Mouse (Mus musculus): ENCODE data around the gene Prkcd.

DNA sequence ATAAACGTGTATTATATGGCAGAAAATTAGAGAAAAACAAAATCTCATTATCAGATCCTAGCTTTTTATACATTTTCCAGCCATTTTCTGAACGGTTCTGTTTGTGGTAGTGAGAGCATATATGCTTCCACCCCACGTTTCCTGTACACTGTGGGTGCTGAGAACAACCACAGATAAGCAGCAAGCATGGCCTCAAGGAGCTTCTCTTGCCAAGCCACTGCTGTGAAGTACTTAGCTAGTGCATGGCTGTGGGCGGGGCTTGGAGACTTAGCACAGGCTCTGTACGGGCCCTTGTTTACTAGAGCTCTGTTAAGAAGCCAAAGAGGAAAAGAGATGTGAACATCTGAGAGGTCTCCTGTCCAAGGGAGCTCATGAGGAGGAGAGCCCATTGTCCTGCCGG is 48.9 kb upstream of the Prkcd start:
- TF ChIP-seq CTCF (IDR thresholded peaks at IDR 0.05; ENCODE audit: control insufficient read depth, insufficient read depth, low read length), result no peak
- TF ChIP-seq POLR2A (IDR thresholded peaks at IDR 0.05; ENCODE audit: borderline replicate concordance, control insufficient read depth, low read depth, low read length), result no peak

Data from bone marrow, adult 2 months (tissue).